Mouse (Mus musculus) lung, postnatal 25 days (tissue): ENCODE measurements at regions not wholly inside any gene's neighbourhood (a gene's known extent, or its start where the extent isn't known, plus 50 kb on each side); places are given as distances from the start of the nearest gene placed in this dataset.

ENCODE experiments used
- DNase-seq: peaks from one replicate; pipeline ENCODE4 v3.0.0; 2022; ENCODE audit warnings: low spot score

GRCm38 (mm10) chrX:139392777-139393176 is 59.3 kb downstream of the Trap1a start:
- no peak for DNase-seq

- peak; percentile 46 for DNase-seq
Measured at GRCm38 (mm10) chrX:139416701-139417100, 63.5 kb upstream of the D330045A20Rik start.

GRCm38 (mm10) chrX:139419867-139420266 is 60.3 kb upstream of the D330045A20Rik start:
- DNase-seq = no peak

- no peak for DNase-seq
Measured at GRCm38 (mm10) chrX:139424307-139424706, 55.9 kb upstream of the D330045A20Rik start.
